Mouse (Mus musculus): ENCODE data around the gene Alox12e. TPM values are rescaled to one million over a fixed set of nuclear protein-coding genes. Genes with fewer than 3 reads are reported as not detected.

Gene Alox12e
- total and polyA plus RNA-seq, 2 experiments = not detected

GRCm38 (mm10) chr11:70319614-70320013, 2.8 kb downstream of the Alox12e start:
- no peak overlapping the region for H3K4me3 ChIP-seq (ENCODE audit: insufficient read depth, low read depth, low read length)
- TF ChIP-seq POLR2A (IDR thresholded peaks at IDR 0.05; ENCODE audit: extremely low read depth, insufficient read depth, low read length) = no peak
- TF ChIP-seq CTCF (IDR thresholded peaks at IDR 0.05; ENCODE audit: low read depth, low read length) = no peak
- DNase-seq (ENCODE audit: extremely low read depth, low read depth, low spot score) = no peak
- no peaks in the 10 kb centered on the region for H3K36me3 ChIP-seq (ENCODE audit: control insufficient read depth, insufficient read depth, low read length)
- 72% methylated on average over 12 of the region's 12 CpGs for WGBS
- H3K9ac ChIP-seq (ENCODE audit: low read depth, low read length) = no peak overlapping the region
- H3K27ac ChIP-seq (replicated peaks; ENCODE audit: insufficient read depth, low read depth, low read length) = no peak overlapping the region
- no peaks in the 10 kb centered on the region for H3K79me2 ChIP-seq (ENCODE audit: control insufficient read depth, insufficient read depth, low read length)
- H3K4me1 ChIP-seq (ENCODE audit: control insufficient read depth, insufficient read depth, low read length) = no peaks in the 10 kb centered on the region
- H3K27me3 ChIP-seq (ENCODE audit: control insufficient read depth, insufficient read depth, low read length) = peaks cover 7% of the 10 kb centered on the region; the same call in 1 of the 2 replicates

- DNase-seq (ENCODE audit: extremely low read depth, low read depth, low spot score) = peak; percentile 16
These were observed 8.6 kb downstream of the Alox12e start for GRCm38 (mm10) chr11:70313833-70314232.

GRCm38 (mm10) chr11:70309341-70309740, 13.1 kb downstream of the Alox12e start:
- no peak for TF ChIP-seq POLR2A (IDR thresholded peaks at IDR 0.05; ENCODE audit: extremely low read depth, insufficient read depth, low read length)
- peak; percentile 48 for TF ChIP-seq CTCF (IDR thresholded peaks at IDR 0.05; ENCODE audit: low read depth, low read length)

More at GRCm38 (mm10) chr11:70313833-70314232, 8.6 kb downstream of the Alox12e start:
- no peaks in the 10 kb centered on the region for H3K79me2 ChIP-seq (ENCODE audit: control insufficient read depth, insufficient read depth, low read length)
- no peaks in the 10 kb centered on the region for H3K27me3 ChIP-seq (ENCODE audit: control insufficient read depth, insufficient read depth, low read length)
- no peak overlapping the region for H3K9ac ChIP-seq (ENCODE audit: low read depth, low read length)
- TF ChIP-seq CTCF (IDR thresholded peaks at IDR 0.05; ENCODE audit: low read depth, low read length) (peak; percentile 73), POLR2A (IDR thresholded peaks at IDR 0.05; ENCODE audit: extremely low read depth, insufficient read depth, low read length) (no peak)
- no peaks in the 10 kb centered on the region; the same call in 1 of the 2 replicates for H3K4me1 ChIP-seq (ENCODE audit: control insufficient read depth, insufficient read depth, low read length)
- no peak overlapping the region for H3K27ac ChIP-seq (replicated peaks; ENCODE audit: insufficient read depth, low read depth, low read length)
- 36% methylated on average over 7 of the region's 7 CpGs for WGBS
- H3K36me3 ChIP-seq (ENCODE audit: control insufficient read depth, insufficient read depth, low read length) = no peaks in the 10 kb centered on the region
- H3K4me3 ChIP-seq (ENCODE audit: insufficient read depth, low read depth, low read length) = no peak overlapping the region

GRCm38 (mm10) chr11:70308296-70308695, 14.1 kb downstream of the Alox12e start:
- Histone ChIP-seq H3K27ac (replicated peaks; ENCODE audit: insufficient read depth, low read depth, low read length) (no peak overlapping the region), H3K36me3 (ENCODE audit: control insufficient read depth, insufficient read depth, low read length) (no peaks in the 10 kb centered on the region), H3K9ac (ENCODE audit: low read depth, low read length) (no peak overlapping the region), H3K4me1 (ENCODE audit: control insufficient read depth, insufficient read depth, low read length) (peaks cover 2% of the 10 kb centered on the region), H3K4me3 (ENCODE audit: insufficient read depth, low read depth, low read length) (no peak overlapping the region), H3K79me2 (ENCODE audit: control insufficient read depth, insufficient read depth, low read length) (no peaks in the 10 kb centered on the region), H3K27me3 (ENCODE audit: control insufficient read depth, insufficient read depth, low read length) (no peaks in the 10 kb centered on the region)
- DNase-seq (ENCODE audit: extremely low read depth, low read depth, low spot score) = peak; percentile 10
- 87% methylated on average over 2 of the region's 2 CpGs for WGBS
- TF ChIP-seq CTCF (IDR thresholded peaks at IDR 0.05; ENCODE audit: low read depth, low read length) = peak; percentile 37; the same call in 1 of the 2 replicates
- TF ChIP-seq POLR2A (IDR thresholded peaks at IDR 0.05; ENCODE audit: extremely low read depth, insufficient read depth, low read length) = no peak

More at GRCm38 (mm10) chr11:70309341-70309740, 13.1 kb downstream of the Alox12e start:
- Histone ChIP-seq H3K79me2 (ENCODE audit: control insufficient read depth, insufficient read depth, low read length) (no peaks in the 10 kb centered on the region), H3K27me3 (ENCODE audit: control insufficient read depth, insufficient read depth, low read length) (no peaks in the 10 kb centered on the region), H3K9ac (ENCODE audit: low read depth, low read length) (no peak overlapping the region), H3K4me1 (ENCODE audit: control insufficient read depth, insufficient read depth, low read length) (peaks cover 2% of the 10 kb centered on the region), H3K4me3 (ENCODE audit: insufficient read depth, low read depth, low read length) (no peak overlapping the region), H3K36me3 (ENCODE audit: control insufficient read depth, insufficient read depth, low read length) (no peaks in the 10 kb centered on the region), H3K27ac (replicated peaks; ENCODE audit: insufficient read depth, low read depth, low read length) (no peak overlapping the region)
- DNase-seq (ENCODE audit: extremely low read depth, low read depth, low spot score) = peak; percentile 66
- WGBS = 9% methylated on average over 9 of the region's 9 CpGs

GRCm38 (mm10) chr11:70306159-70306558, 16.3 kb downstream of the Alox12e start:
- Histone ChIP-seq H3K36me3 (ENCODE audit: control insufficient read depth, insufficient read depth, low read length) (no peaks in the 10 kb centered on the region), H3K27me3 (ENCODE audit: control insufficient read depth, insufficient read depth, low read length) (no peaks in the 10 kb centered on the region), H3K9ac (ENCODE audit: low read depth, low read length) (no peak overlapping the region), H3K4me3 (ENCODE audit: insufficient read depth, low read depth, low read length) (no peak overlapping the region), H3K27ac (replicated peaks; ENCODE audit: insufficient read depth, low read depth, low read length) (no peak overlapping the region), H3K79me2 (ENCODE audit: control insufficient read depth, insufficient read depth, low read length) (no peaks in the 10 kb centered on the region), H3K4me1 (ENCODE audit: control insufficient read depth, insufficient read depth, low read length) (peaks cover 2% of the 10 kb centered on the region)
- 29% methylated on average over 7 of the region's 7 CpGs for WGBS
- TF ChIP-seq POLR2A (IDR thresholded peaks at IDR 0.05; ENCODE audit: extremely low read depth, insufficient read depth, low read length) (no peak), CTCF (IDR thresholded peaks at IDR 0.05; ENCODE audit: low read depth, low read length) (no peak)
- DNase-seq (ENCODE audit: extremely low read depth, low read depth, low spot score) = peak; percentile 57

GRCm38 (mm10) chr11:70302293-70302692, 20.1 kb downstream of the Alox12e start:
- Histone ChIP-seq H3K9ac (ENCODE audit: low read depth, low read length) (no peak overlapping the region), H3K4me1 (ENCODE audit: control insufficient read depth, insufficient read depth, low read length) (peaks cover 2% of the 10 kb centered on the region; the same call in 1 of the 2 replicates), H3K27me3 (ENCODE audit: control insufficient read depth, insufficient read depth, low read length) (no peaks in the 10 kb centered on the region), H3K79me2 (ENCODE audit: control insufficient read depth, insufficient read depth, low read length) (no peaks in the 10 kb centered on the region), H3K27ac (replicated peaks; ENCODE audit: insufficient read depth, low read depth, low read length) (no peak overlapping the region), H3K4me3 (ENCODE audit: insufficient read depth, low read depth, low read length) (no peak overlapping the region), H3K36me3 (ENCODE audit: control insufficient read depth, insufficient read depth, low read length) (no peaks in the 10 kb centered on the region)
- 70% methylated on average over 4 of the region's 4 CpGs for WGBS
- TF ChIP-seq POLR2A (IDR thresholded peaks at IDR 0.05; ENCODE audit: extremely low read depth, insufficient read depth, low read length) = no peak
- no peak for TF ChIP-seq CTCF (IDR thresholded peaks at IDR 0.05; ENCODE audit: low read depth, low read length)
- DNase-seq (ENCODE audit: extremely low read depth, low read depth, low spot score) = no peak

Data from liver, adult 2 months (tissue).